Mouse (Mus musculus): ENCODE measurements at regions not wholly inside any gene's neighbourhood (a gene's known extent, or its start where the extent isn't known, plus 50 kb on each side); places are given as distances from the start of the nearest gene placed in this dataset.

GRCm38 (mm10) chr6:117237096-117237495 is 68.8 kb downstream of the Cxcl12 start:
- Histone ChIP-seq H3K27me3 (ENCODE audit: control insufficient read depth, insufficient read depth, low read length, poor library complexity, severe bottlenecking) (no peaks in the 10 kb centered on the region), H3K36me3 (ENCODE audit: control insufficient read depth, insufficient read depth, low read length, poor library complexity, severe bottlenecking) (no peaks in the 10 kb centered on the region)
- DNase-seq (ENCODE audit: low read depth, low spot score): no peak

- Histone ChIP-seq H3K36me3 (ENCODE audit: control insufficient read depth, insufficient read depth, low read length, poor library complexity, severe bottlenecking) (no peaks in the 10 kb centered on the region), H3K27me3 (ENCODE audit: control insufficient read depth, insufficient read depth, low read length, poor library complexity, severe bottlenecking) (no peaks in the 10 kb centered on the region)
- DNase-seq (ENCODE audit: low read depth, low spot score): no peak
These were observed 72.9 kb downstream of the Cxcl12 start for GRCm38 (mm10) chr6:117241206-117241605.

- no peaks in the 10 kb centered on the region for H3K27me3 ChIP-seq (ENCODE audit: control insufficient read depth, insufficient read depth, low read length, poor library complexity, severe bottlenecking)
- no peak for DNase-seq (ENCODE audit: low read depth, low spot score)
- no peaks in the 10 kb centered on the region for H3K36me3 ChIP-seq (ENCODE audit: control insufficient read depth, insufficient read depth, low read length, poor library complexity, severe bottlenecking)
These were observed 77.1 kb downstream of the Cxcl12 start for GRCm38 (mm10) chr6:117245398-117245797.

- H3K27me3 ChIP-seq (ENCODE audit: control insufficient read depth, insufficient read depth, low read length, poor library complexity, severe bottlenecking): no peaks in the 10 kb centered on the region
- H3K36me3 ChIP-seq (ENCODE audit: control insufficient read depth, insufficient read depth, low read length, poor library complexity, severe bottlenecking): no peaks in the 10 kb centered on the region
- no peak for DNase-seq (ENCODE audit: low read depth, low spot score)
These were observed 77.5 kb downstream of the Cxcl12 start for GRCm38 (mm10) chr6:117245849-117246248.

GRCm38 (mm10) chr6:117249230-117249921 is 81.0 kb downstream of the Cxcl12 start:
- no peaks in the 10 kb centered on the region for H3K36me3 ChIP-seq (ENCODE audit: control insufficient read depth, insufficient read depth, low read length, poor library complexity, severe bottlenecking)
- no peaks in the 10 kb centered on the region for H3K27me3 ChIP-seq (ENCODE audit: control insufficient read depth, insufficient read depth, low read length, poor library complexity, severe bottlenecking)
- DNase-seq (ENCODE audit: low read depth, low spot score): peak; percentile 15

GRCm38 (mm10) chr6:117250051-117250450 is 81.7 kb downstream of the Cxcl12 start:
- DNase-seq (ENCODE audit: low read depth, low spot score): no peak
- Histone ChIP-seq H3K27me3 (ENCODE audit: control insufficient read depth, insufficient read depth, low read length, poor library complexity, severe bottlenecking) (no peaks in the 10 kb centered on the region), H3K36me3 (ENCODE audit: control insufficient read depth, insufficient read depth, low read length, poor library complexity, severe bottlenecking) (no peaks in the 10 kb centered on the region)

- Histone ChIP-seq H3K36me3 (ENCODE audit: control insufficient read depth, insufficient read depth, low read length, poor library complexity, severe bottlenecking) (no peaks in the 10 kb centered on the region), H3K27me3 (ENCODE audit: control insufficient read depth, insufficient read depth, low read length, poor library complexity, severe bottlenecking) (no peaks in the 10 kb centered on the region)
- DNase-seq (ENCODE audit: low read depth, low spot score): no peak
These were observed 83.1 kb downstream of the Cxcl12 start for GRCm38 (mm10) chr6:117251383-117251925.

- no peaks in the 10 kb centered on the region for H3K27me3 ChIP-seq (ENCODE audit: control insufficient read depth, insufficient read depth, low read length, poor library complexity, severe bottlenecking)
- DNase-seq (ENCODE audit: low read depth, low spot score): no peak
- H3K36me3 ChIP-seq (ENCODE audit: control insufficient read depth, insufficient read depth, low read length, poor library complexity, severe bottlenecking): no peaks in the 10 kb centered on the region
These were observed 84.0 kb downstream of the Cxcl12 start for GRCm38 (mm10) chr6:117252361-117252760.

GRCm38 (mm10) chr6:117253036-117253435 is 84.7 kb downstream of the Cxcl12 start:
- DNase-seq (ENCODE audit: low read depth, low spot score): no peak
- no peaks in the 10 kb centered on the region for H3K27me3 ChIP-seq (ENCODE audit: control insufficient read depth, insufficient read depth, low read length, poor library complexity, severe bottlenecking)
- no peaks in the 10 kb centered on the region for H3K36me3 ChIP-seq (ENCODE audit: control insufficient read depth, insufficient read depth, low read length, poor library complexity, severe bottlenecking)

- DNase-seq (ENCODE audit: low read depth, low spot score): no peak
- Histone ChIP-seq H3K27me3 (ENCODE audit: control insufficient read depth, insufficient read depth, low read length, poor library complexity, severe bottlenecking) (no peaks in the 10 kb centered on the region), H3K36me3 (ENCODE audit: control insufficient read depth, insufficient read depth, low read length, poor library complexity, severe bottlenecking) (no peaks in the 10 kb centered on the region)
These were observed 85.4 kb downstream of the Cxcl12 start for GRCm38 (mm10) chr6:117253586-117254330.

- Histone ChIP-seq H3K36me3 (ENCODE audit: control insufficient read depth, insufficient read depth, low read length, poor library complexity, severe bottlenecking) (no peaks in the 10 kb centered on the region), H3K27me3 (ENCODE audit: control insufficient read depth, insufficient read depth, low read length, poor library complexity, severe bottlenecking) (no peaks in the 10 kb centered on the region)
- no peak for DNase-seq (ENCODE audit: low read depth, low spot score)
These were observed 86.4 kb downstream of the Cxcl12 start for GRCm38 (mm10) chr6:117254620-117255228.

GRCm38 (mm10) chr6:117255399-117256098 is 87.2 kb downstream of the Cxcl12 start:
- DNase-seq (ENCODE audit: low read depth, low spot score): no peak
- no peaks in the 10 kb centered on the region for H3K36me3 ChIP-seq (ENCODE audit: control insufficient read depth, insufficient read depth, low read length, poor library complexity, severe bottlenecking)
- no peaks in the 10 kb centered on the region for H3K27me3 ChIP-seq (ENCODE audit: control insufficient read depth, insufficient read depth, low read length, poor library complexity, severe bottlenecking)

- no peak for DNase-seq (ENCODE audit: low read depth, low spot score)
- Histone ChIP-seq H3K27me3 (ENCODE audit: control insufficient read depth, insufficient read depth, low read length, poor library complexity, severe bottlenecking) (no peaks in the 10 kb centered on the region), H3K36me3 (ENCODE audit: control insufficient read depth, insufficient read depth, low read length, poor library complexity, severe bottlenecking) (no peaks in the 10 kb centered on the region)
These were observed 87.8 kb downstream of the Cxcl12 start for GRCm38 (mm10) chr6:117256099-117256471.

GRCm38 (mm10) chr6:117257591-117257990 is 89.3 kb downstream of the Cxcl12 start:
- H3K36me3 ChIP-seq (ENCODE audit: control insufficient read depth, insufficient read depth, low read length, poor library complexity, severe bottlenecking): no peaks in the 10 kb centered on the region
- no peak for DNase-seq (ENCODE audit: low read depth, low spot score)
- H3K27me3 ChIP-seq (ENCODE audit: control insufficient read depth, insufficient read depth, low read length, poor library complexity, severe bottlenecking): no peaks in the 10 kb centered on the region
